Mouse (Mus musculus): ENCODE measurements at regions not wholly inside any gene's neighbourhood (a gene's known extent, or its start where the extent isn't known, plus 50 kb on each side); places are given as distances from the start of the nearest gene placed in this dataset.

DNA sequence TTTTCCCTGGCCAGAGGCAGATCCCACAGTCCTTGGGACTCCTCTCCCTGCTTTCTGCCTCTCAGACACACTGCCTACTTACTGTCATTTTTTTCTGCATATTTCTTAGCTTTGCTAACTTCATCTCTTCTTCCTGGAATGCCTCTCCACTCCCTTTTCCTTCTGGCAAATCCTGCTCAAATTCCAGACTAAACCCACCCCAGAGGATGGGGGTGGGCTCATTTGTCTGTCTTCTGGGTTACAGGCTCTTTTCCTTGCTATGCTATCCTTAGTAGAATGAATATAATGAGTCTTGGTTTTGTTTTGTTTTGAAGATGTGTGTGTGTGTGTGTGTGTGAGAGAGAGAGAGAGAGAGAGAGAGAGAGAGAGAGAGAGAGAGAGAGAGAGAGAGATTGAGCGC lies 51.9 kb upstream of the Klf9 start:
- TF ChIP-seq ZC3H11A (IDR thresholded peaks at IDR 0.05; ENCODE audit: borderline replicate concordance, low read depth, low read length): no peak
- TF ChIP-seq ZNF384 (IDR thresholded peaks at IDR 0.05; ENCODE audit: low read depth, low read length): no peak

All from ES-E14 (cell line).